In genomic region chr2:26230253-26230652, GRCm38 (mm10) we compare ENCODE assay signal across 17 mouse cellular contexts. TPM values are rescaled to one million over a fixed set of nuclear protein-coding genes. Genes with fewer than 3 reads are reported as not detected.
"Had no signal": no experiment of that assay in that cellular context is flagged by ENCODE, and none has a peak within 500 bp of the region (broad histone marks: within the 10 kb centered on the region; RNA-seq: fewer than 3 reads in every experiment).

No protein-coding gene starts in this region.

- H3K27ac ChIP-seq: kidney, postnatal 0 days; limb, embryonic 15.5 days; liver, embryonic 12.5 days; lung, embryonic 15.5 days; midbrain, embryonic 12.5 days had no signal

- H3K36me3 ChIP-seq: midbrain, embryonic 12.5 days had no signal

- H3K27me3 ChIP-seq: limb, embryonic 15.5 days; liver, embryonic 12.5 days; lung, embryonic 15.5 days; midbrain, embryonic 12.5 days; stomach, embryonic 15.5 days had no signal

- H3K4me2 ChIP-seq: limb, embryonic 15.5 days; liver, embryonic 12.5 days; lung, embryonic 15.5 days; midbrain, embryonic 12.5 days; stomach, embryonic 15.5 days had no signal

- DNase-seq: kidney, adult 9 months; kidney, postnatal 36 days; layer of hippocampus, adult 9-11 months; layer of hippocampus, postnatal 36 days; lung, postnatal 14 days; right cerebral cortex, postnatal 4 days; spleen, adult 18-20 months; thymus, adult 18-20 months; thymus, postnatal 25 days had no signal

- H3K4me3 ChIP-seq: limb, embryonic 15.5 days; liver, embryonic 12.5 days; lung, embryonic 15.5 days; midbrain, embryonic 12.5 days; stomach, embryonic 15.5 days had no signal

- H3K4me1 ChIP-seq: limb, embryonic 15.5 days; lung, embryonic 15.5 days had no signal

- ATAC-seq: liver, embryonic 12.5 days had no signal

- H3K9ac ChIP-seq: limb, embryonic 15.5 days; liver, embryonic 12.5 days; lung, embryonic 15.5 days; midbrain, embryonic 12.5 days; stomach, embryonic 15.5 days had no signal

- H3K9me3 ChIP-seq: limb, embryonic 15.5 days; liver, embryonic 12.5 days; lung, embryonic 15.5 days; midbrain, embryonic 12.5 days; stomach, embryonic 15.5 days had no signal

RNA-seq across cellular contexts. Expression of gene Lhx3, which starts 22.2 kb away (rescaled TPM):
- polyA plus RNA-seq: kidney, postnatal 0 days; limb, embryonic 11.5 days; limb, embryonic 15.5 days; liver, embryonic 12.5 days; liver, embryonic 16.5 days; lung, embryonic 15.5 days; stomach, embryonic 15.5 days had no signal
